Mouse (Mus musculus): ENCODE measurements around the gene Snap29.

Gene Snap29

DNA sequence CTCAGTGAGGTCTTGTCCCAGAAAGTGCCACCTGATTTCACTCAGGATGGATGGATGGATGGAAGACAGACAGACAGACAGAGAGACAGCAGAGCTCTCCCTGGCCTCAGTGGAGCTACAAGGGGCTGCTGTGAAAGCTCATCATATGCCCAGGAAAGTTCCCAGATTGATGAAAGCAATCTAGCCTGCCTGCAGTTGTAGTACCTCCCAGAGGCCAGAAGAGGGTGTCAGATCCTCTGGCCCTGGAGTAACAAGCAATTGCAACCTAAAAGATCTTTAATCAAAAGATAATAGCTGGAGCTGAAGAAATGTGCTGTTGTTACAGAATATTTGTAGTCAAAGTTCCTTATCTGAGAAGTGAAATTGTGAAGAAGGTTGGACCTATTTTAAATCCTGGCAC is 68.3 kb downstream of the Snap29 start:
- no peak for DNase-seq (ENCODE audit: low spot score)

DNA sequence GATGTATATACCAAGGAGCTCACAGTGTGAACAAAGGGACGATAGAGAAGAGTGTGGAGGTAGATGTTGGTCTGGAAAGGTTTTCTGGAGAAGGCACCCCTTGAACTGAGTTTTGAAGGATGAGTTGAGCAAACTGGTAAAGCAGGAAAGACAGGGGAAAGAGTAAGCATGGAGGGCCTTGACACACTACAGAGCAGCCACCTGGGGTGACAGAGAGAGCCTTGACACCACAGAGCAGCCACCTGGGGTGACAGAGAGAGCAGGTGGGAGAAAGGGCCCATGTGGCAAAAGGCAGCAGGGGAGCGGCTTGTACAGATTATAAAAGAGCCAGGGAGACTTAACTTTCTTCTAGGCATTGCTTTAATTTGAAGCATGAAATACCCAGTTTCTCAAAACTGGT is 69.0 kb downstream of the Snap29 start:
- DNase-seq (ENCODE audit: low spot score), result no peak

DNA sequence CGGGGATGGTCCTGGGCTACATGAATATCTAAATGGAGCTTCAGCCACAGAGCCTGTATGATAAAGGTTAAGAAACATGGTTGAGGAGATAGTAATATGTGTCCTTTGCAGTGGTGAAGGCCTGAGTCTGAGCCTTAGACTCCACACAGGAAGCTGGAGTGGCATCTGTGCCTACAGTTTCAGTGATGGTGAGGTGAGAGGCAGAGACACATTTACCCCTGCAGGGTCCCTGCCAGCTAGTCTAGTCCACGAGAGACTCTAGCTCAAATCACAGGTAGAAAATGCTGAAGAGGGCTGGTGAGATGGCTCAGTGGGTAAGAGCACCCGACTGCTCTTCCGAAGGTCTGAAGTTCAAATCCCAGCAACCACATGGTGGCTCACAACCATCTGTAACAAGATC is 69.5 kb downstream of the Snap29 start:
- no peak for DNase-seq (ENCODE audit: low spot score)

DNA sequence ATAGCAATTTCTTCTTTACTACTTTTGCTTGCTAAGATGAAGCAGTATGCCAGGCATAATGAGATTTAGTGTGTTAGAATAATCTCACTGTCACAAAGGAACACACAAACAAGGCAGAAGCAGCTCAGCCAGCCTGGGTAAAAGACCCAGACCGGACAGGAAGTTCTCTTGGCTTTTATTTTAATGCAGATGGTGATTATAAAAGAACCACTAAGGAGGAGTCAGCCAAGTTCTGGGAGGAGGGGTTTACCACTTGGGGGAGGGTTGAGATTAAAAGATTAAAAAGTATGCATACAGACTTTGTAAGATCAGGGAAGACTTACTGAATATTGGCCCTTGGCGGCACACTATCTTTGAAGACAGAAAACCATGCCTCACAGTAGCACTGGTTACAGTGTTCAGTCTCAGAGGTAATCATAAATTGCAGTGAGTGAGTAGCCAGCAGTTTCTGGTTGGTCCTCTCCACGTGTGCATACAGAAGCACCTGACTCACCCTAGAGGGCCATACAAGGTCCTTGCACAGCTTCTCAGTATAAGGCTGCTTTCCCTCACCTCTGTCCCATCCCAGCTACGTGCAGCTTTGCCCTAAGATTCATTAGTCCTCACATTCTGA is 72.7 kb downstream of the Snap29 start:
- no peak for DNase-seq (ENCODE audit: low spot score)
